Mouse (Mus musculus): ENCODE results near the gene Gm49378. TPM values are rescaled to one million over a fixed set of nuclear protein-coding genes. Genes with fewer than 3 reads are reported as not detected.

Gm49378 gene
- 12.4 and 13.1 TPM in 2 replicates for polyA plus RNA-seq (2012; rRNA removed; ENCODE audit: low replicate concordance)

DNA sequence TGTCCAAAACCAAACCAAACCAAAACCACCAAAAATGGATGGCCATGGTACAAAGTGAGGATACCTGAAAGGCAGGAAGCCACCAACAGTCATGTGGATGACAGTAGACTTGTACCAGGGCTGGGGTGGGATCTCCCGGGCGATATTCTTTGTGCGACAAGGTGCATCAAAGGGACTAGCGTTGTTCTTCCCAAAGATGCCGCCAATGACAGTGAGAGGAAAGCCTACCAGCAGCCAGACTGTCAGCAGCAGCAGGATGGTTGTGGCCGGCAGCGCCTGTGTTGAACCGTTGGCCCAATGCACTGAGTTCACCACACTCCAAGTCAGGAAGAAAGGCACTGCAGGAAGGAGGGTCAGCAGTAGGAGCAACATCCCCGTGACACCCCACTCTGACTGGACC, at the start of gene Gm49378:
Gm49378 (minus strand) TSS at position 101 of the 400 bp plus-strand sequence.

GRCm38 (mm10) chr14:55681160-55682117, 43.7 kb upstream of the Gm49378 start, which contains the start of gene Tinf2:
Gene Tinf2, minus strand, starts transcription at chr14:55681820.

DNA sequence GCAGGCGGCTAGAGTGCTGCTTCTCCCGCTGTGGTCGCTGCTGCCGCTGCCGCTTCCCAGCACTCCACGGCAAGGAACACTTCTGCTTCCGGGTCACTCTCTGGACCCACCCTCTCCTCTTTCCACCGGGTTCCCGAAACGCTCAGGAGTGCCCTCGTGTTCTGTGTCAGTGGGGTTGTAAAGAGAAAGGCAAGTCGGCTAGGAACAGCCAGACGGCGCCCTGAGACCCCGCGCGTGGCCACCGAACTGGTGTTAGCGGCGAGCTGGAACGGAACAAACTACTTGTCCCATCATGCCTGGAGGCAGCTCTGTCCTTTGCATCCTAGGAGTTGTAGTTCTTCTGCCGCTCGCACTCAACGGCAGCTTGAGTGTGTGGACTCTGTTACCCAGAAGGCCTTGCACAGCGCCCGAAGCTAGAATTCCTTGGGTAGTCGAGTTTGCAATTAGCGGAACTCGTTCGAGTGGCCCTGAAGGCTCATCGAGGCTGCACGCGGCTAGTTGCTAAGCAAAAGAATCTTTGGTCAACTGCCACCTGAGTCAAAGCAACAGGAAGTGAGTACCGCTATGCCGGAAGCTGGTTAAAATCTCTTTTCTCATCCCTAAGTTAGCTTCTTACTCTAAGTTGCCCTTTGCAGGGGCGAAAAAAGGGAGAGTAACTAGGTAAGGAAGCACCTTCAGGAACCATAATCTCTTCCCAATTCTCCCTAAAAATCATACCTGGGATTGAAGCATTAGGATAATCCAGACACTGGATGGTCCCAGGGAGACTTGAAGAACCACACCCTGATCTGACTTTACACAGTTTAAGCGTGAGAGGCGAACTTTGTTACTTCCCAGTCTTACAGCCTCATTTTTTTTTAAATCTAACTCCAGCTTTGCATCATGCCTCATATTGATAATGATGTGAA, 34.4 kb upstream of the Gm49378 start, which contains the start of the genes Gmpr2 and Nedd8:
Gmpr2 (plus strand) TSS at position 109 of the 908 bp plus-strand sequence.
Nedd8 (minus strand) TSS at position 292 of the 908 bp plus-strand sequence.

DNA sequence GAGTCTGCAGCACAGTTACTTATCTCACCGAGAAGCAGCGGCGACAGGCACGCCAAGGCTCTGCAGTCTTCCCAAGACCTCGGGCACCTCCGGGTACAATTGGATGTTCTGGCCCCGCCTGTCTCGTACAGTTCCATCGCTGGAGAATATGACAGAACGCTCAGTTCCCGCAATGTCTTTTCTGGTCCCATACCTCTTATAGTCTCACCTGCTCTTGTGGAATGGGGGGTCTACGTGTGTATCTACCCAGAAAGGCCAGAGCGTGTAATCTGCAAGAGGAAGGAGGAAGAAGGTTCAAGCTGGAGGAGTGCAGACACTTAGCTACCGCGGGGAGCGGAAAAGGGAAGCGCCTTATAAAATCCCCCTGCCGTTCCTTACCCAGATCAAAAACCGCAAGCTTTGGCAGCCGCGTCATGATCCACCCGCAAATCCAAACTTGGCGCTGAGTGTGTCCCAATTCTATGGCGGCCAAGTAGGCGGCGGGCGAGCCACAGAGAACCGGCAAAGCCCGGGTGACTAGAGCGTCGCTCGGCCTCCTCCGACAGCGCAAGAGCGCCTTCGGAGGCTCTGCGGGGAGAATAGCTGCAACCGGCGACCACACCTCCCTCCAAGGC, 22.4 kb upstream of the Gm49378 start, which contains the start of gene Mdp1:
Mdp1 (minus strand) TSS at position 549 of the 614 bp plus-strand sequence.

GRCm38 (mm10) chr14:55649884-55650283, 12.2 kb upstream of the Gm49378 start, which contains the start of gene Tssk4:
Gene Tssk4, plus strand, starts transcription at chr14:55650184.

GRCm38 (mm10) chr14:55643060-55643907, 5.6 kb upstream of the Gm49378 start, which contains the start of gene Tm9sf1:
Gene Tm9sf1, minus strand, starts transcription at chr14:55643806.

DNA sequence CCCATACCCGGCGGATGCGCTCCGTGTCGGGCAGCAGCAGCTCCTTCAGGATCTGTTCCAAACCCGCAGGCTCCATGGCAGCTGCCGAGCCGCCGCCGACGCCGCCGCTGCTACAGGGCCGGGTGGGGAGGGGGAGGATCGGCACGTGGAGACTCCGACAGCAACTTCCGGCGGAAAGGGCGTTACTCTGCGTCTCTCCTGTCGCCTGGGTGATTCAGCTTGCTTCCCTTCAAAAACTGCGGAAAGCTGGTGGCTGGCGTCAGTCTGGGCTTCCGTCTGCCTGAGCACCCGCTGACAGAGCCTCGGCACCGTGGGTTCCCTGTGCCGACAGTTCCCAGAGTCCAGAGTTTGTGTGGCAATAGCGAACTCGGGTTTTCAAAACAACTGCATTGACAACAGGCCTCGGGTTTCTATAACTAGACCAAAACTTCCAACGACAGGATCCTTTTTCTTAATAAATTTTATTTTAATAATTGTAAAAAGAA, 2.1 kb downstream of the Gm49378 start, which contains the start of gene Ipo4:
Ipo4 (minus strand) TSS at position 435 of the 485 bp plus-strand sequence.

GRCm38 (mm10) chr14:55617822-55618221, 19.9 kb downstream of the Gm49378 start, which contains the start of gene Rec8:
Gene Rec8, plus strand, starts transcription at chr14:55618037.

GRCm38 (mm10) chr14:55603271-55603632, 34.4 kb downstream of the Gm49378 start, which contains the start of gene Irf9:
Gene Irf9, plus strand, starts transcription at chr14:55603571.

GRCm38 (mm10) chr14:55591331-55591891, 46.3 kb downstream of the Gm49378 start, which contains the start of gene Rnf31:
Gene Rnf31, plus strand, starts transcription at chr14:55591708.

DNA sequence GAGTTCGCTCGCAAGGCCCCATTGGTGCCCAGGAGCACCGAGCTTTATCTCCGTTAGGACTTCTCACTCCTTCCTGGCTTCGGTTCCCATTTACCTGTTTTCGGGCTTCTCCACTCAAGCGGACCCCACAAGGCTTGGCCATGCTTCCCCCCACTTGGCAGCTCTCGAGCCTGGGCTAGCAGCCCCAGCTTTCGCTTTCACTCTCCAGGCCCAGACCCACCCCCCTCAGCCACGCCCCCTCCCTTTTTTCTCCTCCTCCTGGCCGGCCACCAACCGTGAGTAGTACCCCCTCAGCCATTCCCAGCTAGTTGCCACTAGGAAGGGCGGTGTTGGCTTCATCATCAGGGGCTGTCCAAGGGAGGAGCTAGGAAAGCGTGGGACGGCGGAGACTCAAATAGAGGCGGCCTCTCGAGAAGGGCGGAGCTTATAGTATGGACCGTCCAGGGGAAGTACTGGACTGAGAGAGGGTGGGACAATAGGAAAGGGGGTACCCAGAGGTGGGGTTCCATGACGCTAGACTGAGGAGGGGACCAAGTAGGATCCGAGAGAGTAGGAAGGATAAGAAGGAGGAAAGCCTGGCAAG, 46.9 kb downstream of the Gm49378 start, which contains the start of gene Psme2:
Psme2 (minus strand) TSS at position 366 of the 583 bp plus-strand sequence.

DNA sequence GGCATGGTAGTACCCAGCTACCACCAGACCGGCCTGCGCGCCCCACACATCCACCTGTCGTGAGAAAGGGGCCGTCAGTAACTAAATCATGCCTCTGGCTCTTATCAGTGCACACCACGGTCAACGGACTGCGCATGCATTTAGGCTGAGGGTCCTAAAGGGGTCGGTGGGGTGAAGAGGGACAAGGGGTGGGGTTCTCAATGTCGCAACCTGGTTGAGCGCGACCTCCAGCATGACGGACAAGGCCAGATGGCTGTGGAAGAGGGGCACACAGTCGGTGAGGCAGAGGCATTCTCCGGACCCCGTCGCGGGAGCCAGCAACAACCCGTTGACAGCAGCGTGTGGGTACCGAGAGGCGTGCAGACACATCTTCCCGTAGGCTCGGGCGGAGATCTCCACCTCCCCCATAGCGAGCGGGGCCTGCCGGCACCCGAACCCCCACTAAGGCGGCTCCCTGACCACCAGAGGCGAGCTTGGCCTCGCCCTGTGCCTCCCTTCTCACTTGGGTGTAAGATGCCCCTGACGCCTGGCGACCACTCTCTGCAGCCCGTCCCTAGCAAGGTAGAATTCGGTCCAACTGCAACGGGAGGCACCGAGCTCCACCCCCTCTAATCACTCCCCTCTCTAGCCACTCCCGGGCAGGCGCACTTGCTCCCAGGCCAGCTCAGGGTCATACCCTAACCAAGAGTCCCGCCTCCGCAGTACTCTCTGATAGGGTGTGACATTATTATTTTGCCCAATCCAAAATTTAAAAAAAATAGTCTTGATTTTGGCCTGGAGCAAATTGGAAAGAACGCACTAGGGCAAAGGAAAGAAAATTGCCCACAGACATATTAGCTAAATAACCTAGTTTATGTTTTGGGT, 52.8 kb downstream of the Gm49378 start, which contains the start of gene Emc9:
Emc9 (minus strand) TSS at position 601 of the 864 bp plus-strand sequence.

Other genes with a start within 250 kb of the Gm49378 start
- gene Dhrs4, start 159.1 kb downstream of the Gm49378 start, polyA plus RNA-seq (2012; rRNA removed; ENCODE audit: low replicate concordance), result 37.4 and 44.9 TPM in 2 replicates
- 4.7 and 7.6 TPM in 2 replicates for gene Carmil3, start 147.2 kb downstream of the Gm49378 start, polyA plus RNA-seq (2012; rRNA removed; ENCODE audit: low replicate concordance)
- 0.04 and 0.06 TPM in 2 replicates for gene Cpne6, start 127.5 kb downstream of the Gm49378 start, polyA plus RNA-seq (2012; rRNA removed; ENCODE audit: low replicate concordance)
- not detected in 2 replicates for gene Nrl, start 112.9 kb downstream of the Gm49378 start, polyA plus RNA-seq (2012; rRNA removed; ENCODE audit: low replicate concordance)
- gene Pck2, start 97.6 kb downstream of the Gm49378 start, polyA plus RNA-seq (2012; rRNA removed; ENCODE audit: low replicate concordance), result 48.9 and 49.2 TPM in 2 replicates
- gene Dcaf11, start 77.9 kb downstream of the Gm49378 start, polyA plus RNA-seq (2012; rRNA removed; ENCODE audit: low replicate concordance), result 81.8 and 97.0 TPM in 2 replicates
- 3.3 and 3.4 TPM in 2 replicates for gene A730061H03Rik, start 77.5 kb downstream of the Gm49378 start, polyA plus RNA-seq (2012; rRNA removed; ENCODE audit: low replicate concordance)
- 1.3 and 183 TPM in 2 replicates for gene Fitm1, start 62.3 kb downstream of the Gm49378 start, polyA plus RNA-seq (2012; rRNA removed; ENCODE audit: low replicate concordance)
- gene Psme1, start 59.8 kb downstream of the Gm49378 start, polyA plus RNA-seq (2012; rRNA removed; ENCODE audit: low replicate concordance), result 108 and 126 TPM in 2 replicates
- 46.8 and 63.8 TPM in 2 replicates for gene Emc9, start 52.6 kb downstream of the Gm49378 start, polyA plus RNA-seq (2012; rRNA removed; ENCODE audit: low replicate concordance)
- 82.9 and 83.0 TPM in 2 replicates for gene Psme2, start 46.8 kb downstream of the Gm49378 start, polyA plus RNA-seq (2012; rRNA removed; ENCODE audit: low replicate concordance)
- gene Rnf31, start 46.2 kb downstream of the Gm49378 start, polyA plus RNA-seq (2012; rRNA removed; ENCODE audit: low replicate concordance), result 45.2 and 55.3 TPM in 2 replicates
- 87.7 and 150 TPM in 2 replicates for gene Irf9, start 34.3 kb downstream of the Gm49378 start, polyA plus RNA-seq (2012; rRNA removed; ENCODE audit: low replicate concordance)
- gene Rec8, start 19.9 kb downstream of the Gm49378 start, polyA plus RNA-seq (2012; rRNA removed; ENCODE audit: low replicate concordance), result 1.1 and 1.5 TPM in 2 replicates
- 86.3 and 113 TPM in 2 replicates for gene Ipo4, start 1.9 kb downstream of the Gm49378 start, polyA plus RNA-seq (2012; rRNA removed; ENCODE audit: low replicate concordance)
- 79.9 and 86.5 TPM in 2 replicates for gene Tm9sf1, start 5.9 kb upstream of the Gm49378 start, polyA plus RNA-seq (2012; rRNA removed; ENCODE audit: low replicate concordance)
- gene Tssk4, start 12.3 kb upstream of the Gm49378 start, polyA plus RNA-seq (2012; rRNA removed; ENCODE audit: low replicate concordance), result 1.1 and 1.4 TPM in 2 replicates
- gene Mdp1, start 22.6 kb upstream of the Gm49378 start, polyA plus RNA-seq (2012; rRNA removed; ENCODE audit: low replicate concordance), result 15.3 and 24.6 TPM in 2 replicates
- 12.7 and 32.2 TPM in 2 replicates for gene Gmpr2, start 34.0 kb upstream of the Gm49378 start, polyA plus RNA-seq (2012; rRNA removed; ENCODE audit: low replicate concordance)
- 210 and 446 TPM in 2 replicates for gene Nedd8, start 34.2 kb upstream of the Gm49378 start, polyA plus RNA-seq (2012; rRNA removed; ENCODE audit: low replicate concordance)
- gene Tinf2, start 43.9 kb upstream of the Gm49378 start, polyA plus RNA-seq (2012; rRNA removed; ENCODE audit: low replicate concordance), result 12.8 and 15.9 TPM in 2 replicates
- gene Tgm1, start 76.0 kb upstream of the Gm49378 start, polyA plus RNA-seq (2012; rRNA removed; ENCODE audit: low replicate concordance), result 8.3 and 10.6 TPM in 2 replicates
- gene Rabggta, start 84.4 kb upstream of the Gm49378 start, polyA plus RNA-seq (2012; rRNA removed; ENCODE audit: low replicate concordance), result 51.2 and 52.9 TPM in 2 replicates
- gene Dhrs1, start 107.8 kb upstream of the Gm49378 start, polyA plus RNA-seq (2012; rRNA removed; ENCODE audit: low replicate concordance), result 75.4 and 104 TPM in 2 replicates
- 16.8 and 28.9 TPM in 2 replicates for gene Nop9, start 107.8 kb upstream of the Gm49378 start, polyA plus RNA-seq (2012; rRNA removed; ENCODE audit: low replicate concordance)
- gene Cideb, start 120.6 kb upstream of the Gm49378 start, polyA plus RNA-seq (2012; rRNA removed; ENCODE audit: low replicate concordance), result 2.9 and 3.4 TPM in 2 replicates
- 0.29 and 0.34 TPM in 2 replicates for gene Ltb4r2, start 123.5 kb upstream of the Gm49378 start, polyA plus RNA-seq (2012; rRNA removed; ENCODE audit: low replicate concordance)
- 5.1 and 7.6 TPM in 2 replicates for gene Ltb4r1, start 128.1 kb upstream of the Gm49378 start, polyA plus RNA-seq (2012; rRNA removed; ENCODE audit: low replicate concordance)
- 41.0 and 55.8 TPM in 2 replicates for gene Adcy4, start 146.2 kb upstream of the Gm49378 start, polyA plus RNA-seq (2012; rRNA removed; ENCODE audit: low replicate concordance)
- gene Ripk3, start 151.0 kb upstream of the Gm49378 start, polyA plus RNA-seq (2012; rRNA removed; ENCODE audit: low replicate concordance), result 21.9 and 26.5 TPM in 2 replicates
- 28.1 and 37.1 TPM in 2 replicates for gene Nfatc4, start 185.2 kb upstream of the Gm49378 start, polyA plus RNA-seq (2012; rRNA removed; ENCODE audit: low replicate concordance)
- gene Nynrin, start 216.1 kb upstream of the Gm49378 start, polyA plus RNA-seq (2012; rRNA removed; ENCODE audit: low replicate concordance), result 6.3 and 6.5 TPM in 2 replicates
- 0.26 and 0.33 TPM in 2 replicates for gene Cbln3, start 246.5 kb upstream of the Gm49378 start, polyA plus RNA-seq (2012; rRNA removed; ENCODE audit: low replicate concordance)
- 24.4 and 25.2 TPM in 2 replicates for gene Khnyn, start 247.1 kb upstream of the Gm49378 start, polyA plus RNA-seq (2012; rRNA removed; ENCODE audit: low replicate concordance)